Mouse (Mus musculus) neural tube, embryonic 14.5 days (tissue): Measurements from ENCODE around the gene Kif23. TPM values are rescaled to one million over a fixed set of nuclear protein-coding genes. Genes with fewer than 3 reads are reported as not detected.

ENCODE experiments used
- ATAC-seq: fragments of 200-750 bp; cut with Nextera tagmentation; 2 replicates; pipeline ENCODE4 v1.8.0; 2017; ENCODE audit warnings: low read depth, mild to moderate bottlenecking, moderate TSS enrichment, moderate library complexity
- H3K27ac ChIP-seq: fragments of 300-500 bp; sonication (generic); 2 replicates; pipeline ENCODE4 v1.5.1; 2014; ENCODE audit warnings: low read depth, mild to moderate bottlenecking, control low read depth, low read length, moderate library complexity, mixed read lengths
- H3K27me3 ChIP-seq: fragments of 300-500 bp; sonication (generic); 2 replicates; pipeline ENCODE4 v1.6.1; 2014; ENCODE audit warnings: low read length; ENCODE audit not compliant: control insufficient read depth, insufficient read depth
- H3K36me3 ChIP-seq: fragments of 300-500 bp; sonication (generic); 2 replicates; pipeline ENCODE4 v1.6.1; 2014; ENCODE audit warnings: low read length, mixed read lengths; ENCODE audit not compliant: control insufficient read depth, insufficient read depth
- H3K4me1 ChIP-seq: fragments of 300-500 bp; sonication (generic); 2 replicates; pipeline ENCODE4 v1.6.1; 2014; ENCODE audit warnings: low read length; ENCODE audit not compliant: control insufficient read depth, insufficient read depth
- H3K4me2 ChIP-seq: fragments of 300-500 bp; sonication (generic); 2 replicates; pipeline ENCODE4 v1.6.1; 2014; ENCODE audit warnings: mild to moderate bottlenecking, low read depth, low read length, control low read depth
- H3K4me3 ChIP-seq: fragments of 300-500 bp; sonication (generic); 2 replicates; pipeline ENCODE4 v1.5.1; 2014; ENCODE audit warnings: low read depth, low read length, control low read depth, mixed read lengths
- H3K9ac ChIP-seq: fragments of 300-500 bp; sonication (generic); replicated peaks from 2 replicates; pipeline ENCODE4 v1.6.1; 2014; ENCODE audit warnings: low read depth, mild to moderate bottlenecking, control low read depth, low read length, mixed read lengths
- H3K9me3 ChIP-seq: fragments of 300-500 bp; sonication (generic); 2 replicates; pipeline ENCODE4 v1.6.1; 2016; ENCODE audit warnings: low read length; ENCODE audit not compliant: control insufficient read depth
- WGBS: fragments of 180-500 bp; shearing (Covaris S2); extraction: QIAGEN DNeasy Blood & Tissue Kit; methylation state at CpG from one replicate; pipeline ENCODE4 v1.1.7; 2014; 5-methylcytosine and 5-hydroxymethylcytosine counted together
- polyA plus RNA-seq: library from polyadenylated mRNA; unstranded; fragments of >200 nt; fragmentation: Nextera tagmentation; extraction: Ambion mirVana; gene quantifications from 2 replicates; pipeline ENCODE4 v1.2.1, GENCODE M21; 2014

The Kif23 gene
- polyA plus RNA-seq, 1 experiment from 2014 or later, result 7.6 TPM

DNA sequence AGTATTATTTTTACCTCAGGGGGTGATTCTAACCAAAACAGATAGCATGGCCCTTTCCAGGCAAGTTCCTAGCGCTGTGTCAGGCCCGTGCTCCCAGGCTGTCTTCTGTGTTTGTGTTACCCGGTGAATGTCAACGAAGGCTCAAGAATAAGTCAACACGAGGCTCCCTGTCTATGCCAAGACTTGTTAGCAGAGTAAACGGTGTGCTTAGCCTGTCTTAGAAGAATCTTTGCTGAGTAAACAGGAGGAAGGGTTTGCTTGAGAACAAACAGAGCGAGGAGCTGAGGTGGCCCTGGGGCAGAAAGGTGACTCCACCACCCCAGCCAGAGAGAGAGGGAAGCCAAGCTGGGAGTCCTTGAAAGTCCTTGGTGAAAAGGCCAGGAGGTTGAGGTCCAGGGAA is 42.4 kb downstream of the Kif23 start:
- no peak overlapping the region for H3K4me2 ChIP-seq
- no peak overlapping the region for H3K27ac ChIP-seq
- H3K4me3 ChIP-seq, result no peak overlapping the region
- no peak overlapping the region for H3K9ac ChIP-seq
- ATAC-seq, result no peak
- H3K9me3 ChIP-seq, result no peaks in the 10 kb centered on the region
- H3K27me3 ChIP-seq, result no peaks in the 10 kb centered on the region
- 72% methylated on average over 7 of the region's 7 CpGs for WGBS
- H3K4me1 ChIP-seq, result peaks cover 5% of the 10 kb centered on the region; the same call in 1 of the 2 replicates
- H3K36me3 ChIP-seq, result no peaks in the 10 kb centered on the region

DNA sequence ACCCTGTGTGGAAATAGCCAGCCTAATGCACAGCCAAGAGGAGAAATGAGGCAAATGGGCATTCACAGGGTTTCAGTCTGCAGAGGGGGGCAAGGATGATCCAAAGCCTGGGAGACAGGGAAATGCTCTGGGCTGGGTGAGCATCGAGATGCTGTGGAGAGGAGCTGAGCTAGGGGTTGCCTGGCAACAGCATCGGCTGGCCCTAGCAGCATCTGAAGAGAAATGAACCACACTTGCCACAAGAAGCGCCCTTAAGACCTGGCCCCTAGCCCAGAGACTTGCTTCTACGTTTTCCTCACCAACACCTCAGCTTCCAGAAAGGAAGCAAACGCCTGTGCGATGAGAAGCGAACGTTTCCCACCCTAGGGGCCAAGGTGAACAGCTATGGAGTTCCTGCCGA is 44.1 kb downstream of the Kif23 start:
- ATAC-seq, result peak; percentile 78; the same call in 1 of the 2 replicates
- H3K4me2 ChIP-seq, result no peak overlapping the region
- H3K27me3 ChIP-seq, result no peaks in the 10 kb centered on the region
- no peaks in the 10 kb centered on the region for H3K36me3 ChIP-seq
- H3K4me1 ChIP-seq, result peaks cover 5% of the 10 kb centered on the region; the same call in 1 of the 2 replicates
- WGBS, result 40% methylated on average over 9 of the region's 9 CpGs
- no peak overlapping the region for H3K27ac ChIP-seq
- no peaks in the 10 kb centered on the region for H3K9me3 ChIP-seq
- H3K4me3 ChIP-seq, result no peak overlapping the region
- H3K9ac ChIP-seq, result no peak overlapping the region

DNA sequence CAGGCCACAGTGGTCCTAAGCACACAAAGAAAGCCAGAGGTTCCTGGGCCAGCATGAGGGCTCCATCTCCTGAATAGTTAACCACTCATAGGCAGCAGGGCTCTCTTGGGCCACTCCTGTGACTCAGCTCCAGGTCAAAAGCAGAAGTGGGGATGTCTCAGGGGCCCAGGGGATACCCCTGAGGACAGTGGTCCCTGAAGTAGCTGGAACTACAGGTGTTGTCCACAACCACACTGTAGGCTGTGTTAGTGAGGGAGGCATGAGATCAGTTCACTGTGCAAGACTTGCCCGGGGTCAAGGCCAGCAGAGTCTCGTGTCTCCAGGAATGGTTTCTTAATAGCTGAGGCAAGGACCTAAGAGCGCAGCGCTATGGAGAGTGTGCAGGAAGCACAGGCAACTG is 45.0 kb downstream of the Kif23 start:
- Histone ChIP-seq H3K27me3 (no peaks in the 10 kb centered on the region), H3K4me3 (no peak overlapping the region), H3K9ac (no peak overlapping the region), H3K27ac (no peak overlapping the region), H3K9me3 (no peaks in the 10 kb centered on the region), H3K36me3 (no peaks in the 10 kb centered on the region), H3K4me2 (no peak overlapping the region), H3K4me1 (peaks cover 5% of the 10 kb centered on the region; the same call in 1 of the 2 replicates)
- WGBS, result 79% methylated on average over 4 of the region's 4 CpGs
- no peak for ATAC-seq

DNA sequence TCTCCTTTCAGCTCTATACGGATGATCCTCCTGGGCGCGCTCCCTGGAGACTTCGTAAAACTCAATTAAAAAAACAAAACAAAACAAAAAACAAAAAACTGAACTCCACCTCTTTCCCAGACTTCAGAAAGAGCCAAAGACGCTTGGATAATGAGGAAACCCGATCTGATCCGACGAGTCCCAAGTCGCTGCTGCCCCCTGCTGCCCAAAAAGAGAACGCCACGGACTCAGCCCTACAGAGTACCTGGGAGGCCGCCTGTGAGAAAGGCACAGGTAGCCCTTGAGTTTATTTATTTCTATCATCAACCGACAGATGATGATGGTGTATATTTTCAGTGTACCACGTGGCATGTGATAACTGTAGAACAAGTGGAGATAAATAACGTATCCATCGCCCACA is 46.8 kb downstream of the Kif23 start:
- Histone ChIP-seq H3K27me3 (no peaks in the 10 kb centered on the region), H3K4me2 (no peak overlapping the region), H3K9me3 (no peaks in the 10 kb centered on the region), H3K4me3 (no peak overlapping the region), H3K4me1 (peaks cover 5% of the 10 kb centered on the region; the same call in 1 of the 2 replicates), H3K27ac (no peak overlapping the region), H3K9ac (no peak overlapping the region), H3K36me3 (no peaks in the 10 kb centered on the region)
- WGBS, result 7% methylated on average over 16 of the region's 16 CpGs
- ATAC-seq, result no peak; the same call in 1 of the 2 replicates

DNA sequence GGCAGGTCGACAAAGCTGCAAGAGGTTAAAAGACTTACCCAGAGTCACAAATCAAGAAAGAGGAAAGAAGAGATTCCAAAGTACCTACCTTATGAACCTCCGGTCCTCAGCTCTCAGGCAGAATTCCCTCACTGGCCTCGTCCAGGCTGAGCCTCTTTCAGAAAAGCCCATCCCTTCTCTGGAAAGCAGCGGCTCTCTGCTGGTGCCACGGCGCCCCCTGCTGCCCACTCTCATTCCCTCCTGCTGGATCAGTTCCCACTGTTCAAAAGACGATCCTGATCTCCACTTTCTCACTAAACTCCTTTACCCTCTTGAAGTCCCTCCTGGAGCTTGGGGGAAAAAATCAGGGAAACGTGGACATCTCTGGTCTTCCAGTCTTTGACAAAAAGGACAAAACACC is 48.2 kb downstream of the Kif23 start:
- Histone ChIP-seq H3K9me3 (no peaks in the 10 kb centered on the region), H3K27me3 (no peaks in the 10 kb centered on the region), H3K9ac (no peak overlapping the region), H3K4me3 (no peak overlapping the region), H3K36me3 (no peaks in the 10 kb centered on the region), H3K4me2 (no peak overlapping the region), H3K4me1 (peaks cover 5% of the 10 kb centered on the region; the same call in 1 of the 2 replicates), H3K27ac (no peak overlapping the region)
- peak; percentile 56; the same call in 1 of the 2 replicates for ATAC-seq
- under 1% methylated on average over 7 of the region's 8 CpGs for WGBS

DNA sequence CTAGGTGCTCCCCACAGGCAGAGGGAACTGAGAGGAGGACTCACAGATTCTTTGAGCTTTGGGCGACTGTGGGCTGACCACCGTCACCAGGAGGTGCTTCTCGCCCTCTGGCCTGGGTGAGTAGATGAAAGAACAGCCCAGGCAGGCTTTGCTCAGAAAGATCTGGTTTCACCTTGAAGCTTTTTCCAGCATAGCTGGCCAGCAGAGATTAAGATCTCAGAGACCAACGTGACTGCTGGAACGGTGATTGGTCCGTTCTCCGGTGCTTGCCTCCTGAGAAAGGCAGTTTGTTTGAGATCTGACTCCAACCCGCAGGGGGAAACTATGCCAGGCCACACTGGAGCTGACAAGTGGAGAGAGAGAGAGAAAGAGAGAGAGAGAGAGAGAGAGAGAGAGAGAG is 51.6 kb downstream of the Kif23 start:
- ATAC-seq, result no peak
- WGBS, result 88% methylated on average over 8 of the region's 8 CpGs
- Histone ChIP-seq H3K4me3 (no peak overlapping the region), H3K4me2 (no peak overlapping the region), H3K9me3 (no peaks in the 10 kb centered on the region), H3K4me1 (no peaks in the 10 kb centered on the region), H3K9ac (no peak overlapping the region), H3K27ac (no peak overlapping the region), H3K27me3 (no peaks in the 10 kb centered on the region), H3K36me3 (no peaks in the 10 kb centered on the region)

DNA sequence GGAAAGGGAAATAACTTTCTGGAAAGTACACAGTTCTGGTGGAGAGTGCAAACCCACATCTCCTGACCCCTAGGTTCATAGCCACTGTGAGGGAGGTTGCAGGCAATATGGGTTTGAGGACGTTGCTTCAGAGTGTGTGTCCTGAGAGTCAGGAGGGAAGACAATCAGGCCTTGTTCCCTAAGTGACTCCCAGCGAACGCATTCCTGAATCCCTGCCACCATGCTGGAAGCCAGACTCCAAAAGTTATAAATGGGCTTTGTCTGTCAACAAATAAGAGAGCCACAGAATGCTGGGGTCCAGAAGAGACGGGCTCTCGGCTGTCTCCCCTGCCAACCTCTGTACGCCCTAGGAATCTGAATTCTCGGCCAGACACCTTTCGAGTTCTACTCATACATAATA is 56.7 kb downstream of the Kif23 start:
- no peaks in the 10 kb centered on the region for H3K9me3 ChIP-seq
- no peak overlapping the region for H3K9ac ChIP-seq
- no peak overlapping the region for H3K4me2 ChIP-seq
- H3K27me3 ChIP-seq, result no peaks in the 10 kb centered on the region
- peak; percentile 68; the same call in 1 of the 2 replicates for ATAC-seq
- no peak overlapping the region for H3K27ac ChIP-seq
- 30% methylated on average over 8 of the region's 8 CpGs for WGBS
- no peaks in the 10 kb centered on the region for H3K36me3 ChIP-seq
- peaks cover 7% of the 10 kb centered on the region; the same call in 1 of the 2 replicates for H3K4me1 ChIP-seq
- no peak overlapping the region for H3K4me3 ChIP-seq

DNA sequence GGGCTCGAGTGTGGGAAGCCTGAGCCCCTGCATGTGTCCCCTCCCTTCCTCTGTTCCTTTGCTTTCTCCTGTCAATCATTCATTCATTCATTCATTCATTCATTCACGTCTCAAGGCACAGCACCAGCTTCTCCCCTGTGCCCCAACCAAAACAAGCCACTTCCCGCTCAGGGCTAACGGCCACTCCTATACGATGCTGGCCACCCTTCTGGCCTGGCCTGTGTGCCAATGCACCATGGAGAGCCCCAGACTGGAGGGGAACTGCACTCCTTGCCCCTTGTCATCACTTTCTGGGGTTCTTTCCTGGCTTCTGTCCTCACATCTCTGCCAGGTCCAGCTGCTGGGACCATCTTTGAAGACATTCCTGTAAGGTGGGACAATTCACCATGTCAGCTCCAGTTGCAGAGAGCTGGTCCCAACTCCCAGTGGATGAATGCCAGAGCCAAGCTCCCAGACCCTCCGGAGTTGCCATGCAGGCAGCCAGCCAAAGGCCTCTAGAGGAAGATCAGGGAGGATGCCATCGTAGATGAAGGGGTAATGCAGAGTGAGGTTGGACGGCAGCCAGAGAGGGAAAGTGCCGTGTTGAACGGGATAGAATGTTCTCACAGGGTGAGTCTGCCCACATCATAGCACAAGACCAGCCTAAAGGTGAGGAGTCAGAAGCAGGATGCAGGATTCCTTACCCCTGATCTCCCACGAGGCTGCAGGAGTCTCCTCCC is 58.8 kb downstream of the Kif23 start:
- no peak overlapping the region for H3K4me3 ChIP-seq
- H3K4me1 ChIP-seq, result peaks cover 7% of the 10 kb centered on the region; the same call in 1 of the 2 replicates
- ATAC-seq, result peak; percentile 49; the same call in 1 of the 2 replicates
- no peak overlapping the region for H3K4me2 ChIP-seq
- no peaks in the 10 kb centered on the region for H3K36me3 ChIP-seq
- no peaks in the 10 kb centered on the region for H3K9me3 ChIP-seq
- no peak overlapping the region for H3K9ac ChIP-seq
- H3K27me3 ChIP-seq, result no peaks in the 10 kb centered on the region
- H3K27ac ChIP-seq, result 0 out of 2 replicates have a peak overlapping the region, but pooled peaks have one; percentile 28
- 48% methylated on average over 11 of the region's 11 CpGs for WGBS

DNA sequence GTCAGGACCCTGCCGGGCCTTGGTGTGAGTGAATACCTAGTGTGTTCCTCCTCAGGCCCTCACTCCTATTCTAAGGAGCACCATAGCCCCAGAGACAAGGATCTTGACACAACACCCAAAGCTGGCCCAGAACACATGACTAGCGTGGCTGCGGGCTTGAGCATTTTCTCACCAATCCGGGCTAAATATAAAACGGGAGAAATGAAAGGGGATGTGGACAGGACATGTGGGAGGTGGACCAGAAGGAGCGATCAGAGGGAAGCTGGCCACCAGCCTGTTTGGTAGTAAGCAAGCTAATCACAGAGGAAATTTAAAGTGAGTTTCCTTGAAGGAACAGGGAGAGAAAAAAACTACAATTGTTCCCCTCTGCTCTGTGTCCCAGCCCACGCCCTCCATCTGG is 60.6 kb downstream of the Kif23 start:
- no peak overlapping the region for H3K4me2 ChIP-seq
- H3K36me3 ChIP-seq, result no peaks in the 10 kb centered on the region
- ATAC-seq, result no peak
- no peak overlapping the region for H3K9ac ChIP-seq
- no peak overlapping the region for H3K27ac ChIP-seq
- no peaks in the 10 kb centered on the region for H3K9me3 ChIP-seq
- 86% methylated on average over 7 of the region's 7 CpGs for WGBS
- no peak overlapping the region for H3K4me3 ChIP-seq
- no peaks in the 10 kb centered on the region for H3K27me3 ChIP-seq
- peaks cover 7% of the 10 kb centered on the region; the same call in 1 of the 2 replicates for H3K4me1 ChIP-seq
